Mouse (Mus musculus) granulocyte monocyte progenitor cell, adult 5-6 weeks (primary cell): Measurements from ENCODE around the gene Zfp871. TPM values are rescaled to one million over a fixed set of nuclear protein-coding genes. Genes with fewer than 3 reads are reported as not detected.
"Not testable (repeated sequence)": the region's sequence is repeated elsewhere in the genome, so short reads cannot be mapped to it uniquely, and the experiment has no call there.

Source experiments
- ATAC-seq: replicated peaks from 2 replicates; pipeline ENCODE4 v1.8.0; 2016; ENCODE audit warnings: mild to moderate bottlenecking, moderate TSS enrichment, inconsistent platforms; ENCODE audit not compliant: poor library complexity, severe bottlenecking
- total RNA-seq, 2 experiments: library from RNA; stranded (forward) in 1 of 2; stranded (reverse) in 1 of 2; fragments of 200-712, 200-1000 nt in 1 of 2; fragments of >200 nt in 1 of 2; fragmentation: Nextera tagmentation in 1 of 2; gene quantifications; 2 replicates each; pipeline ENCODE4 v1.2.3; 2014 to 2017

Gene Zfp871
- total RNA-seq, 2 experiments from 2014 or later = 17.7 to 57.1 TPM

GRCm38 (mm10) chr17:32741057-32741456 lies 47.0 kb downstream of the Zfp871 start:
- no peak for ATAC-seq

DNA sequence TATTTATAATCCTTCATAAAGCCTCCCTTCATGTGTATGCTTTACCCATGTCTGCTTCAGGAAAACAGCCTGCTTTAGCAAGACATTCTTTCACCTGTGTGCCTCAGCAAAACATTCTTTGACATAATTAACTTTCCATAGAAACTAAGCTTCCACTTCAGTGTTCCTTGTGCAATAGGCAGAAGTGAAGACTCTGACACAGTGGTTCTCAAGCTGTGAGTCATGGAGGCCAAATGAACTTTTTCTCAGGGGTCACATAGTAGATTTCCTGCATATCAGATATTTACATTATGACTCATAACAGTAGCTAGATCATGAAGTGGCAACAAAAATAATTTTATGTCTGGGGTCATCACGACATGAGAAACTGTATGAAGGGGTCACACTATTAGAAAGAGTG lies 49.7 kb downstream of the Zfp871 start:
- ATAC-seq = no peak

- ATAC-seq = no peak
These were observed 59.1 kb downstream of the Zfp871 start for GRCm38 (mm10) chr17:32729029-32729428.

DNA sequence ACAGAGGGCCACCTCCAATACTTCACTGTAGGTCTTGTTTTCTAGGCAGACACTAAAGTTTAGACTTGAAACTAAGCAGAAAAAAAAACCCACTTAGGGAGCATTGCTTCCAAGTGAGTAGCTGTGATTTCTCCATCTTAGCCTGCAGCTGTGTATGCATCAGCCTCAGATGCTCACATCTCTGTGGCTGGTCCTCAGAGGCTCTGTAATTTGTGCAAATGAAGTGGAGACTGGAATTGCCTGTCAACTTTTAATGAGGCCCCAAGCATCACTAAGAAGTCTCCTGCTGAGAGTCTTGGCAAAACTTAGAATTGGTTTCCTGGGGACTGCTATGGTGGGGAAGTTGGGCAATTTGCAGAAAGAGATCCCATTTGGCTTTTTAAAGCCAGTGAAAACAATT lies 61.7 kb downstream of the Zfp871 start:
- not testable (repeated sequence) for ATAC-seq

- ATAC-seq = no peak
These were observed 65.3 kb downstream of the Zfp871 start for GRCm38 (mm10) chr17:32722771-32723170.

DNA sequence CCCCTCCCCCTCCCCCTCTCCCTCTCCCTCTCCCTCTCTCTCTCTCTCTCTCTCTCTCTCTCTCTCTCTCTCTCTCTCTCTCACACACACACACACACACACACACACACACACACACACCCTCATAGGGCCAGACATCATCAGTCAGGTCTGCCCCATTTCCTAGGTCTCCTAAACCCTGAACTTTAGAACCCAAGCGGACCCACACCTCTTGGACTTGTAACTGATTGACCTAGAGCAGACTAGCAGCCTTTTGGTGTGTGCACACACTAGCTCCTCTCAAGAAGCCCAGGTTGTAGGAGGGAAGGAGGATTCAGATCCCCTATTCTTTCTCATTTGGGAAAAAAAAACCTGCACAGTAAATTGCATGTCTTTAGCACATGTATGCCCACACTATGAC lies 65.9 kb downstream of the Zfp871 start:
- ATAC-seq = not testable (repeated sequence)

Other genes with a start within 250 kb of the Zfp871 start
- gene Cyp4f37, start 167.0 kb downstream of the Zfp871 start, total RNA-seq (2014; fragmentation: Nextera tagmentation) = not detected in 2 replicates
- not detected in 2 replicates for gene Cyp4f37, start 167.0 kb downstream of the Zfp871 start, total RNA-seq (2017)
- not detected in 2 replicates for gene Cyp4f40, start 129.4 kb downstream of the Zfp871 start, total RNA-seq (2014; fragmentation: Nextera tagmentation)
- gene Cyp4f40, start 129.4 kb downstream of the Zfp871 start, total RNA-seq (2017) = not detected in 2 replicates
- not detected in 2 replicates for gene Cyp4f15, start 102.7 kb downstream of the Zfp871 start, total RNA-seq (2014; fragmentation: Nextera tagmentation)
- gene Cyp4f15, start 102.7 kb downstream of the Zfp871 start, total RNA-seq (2017) = not detected in 2 replicates
- not detected in 2 replicates for gene Zfp811, start 21.6 kb upstream of the Zfp871 start, total RNA-seq (2014; fragmentation: Nextera tagmentation)
- not detected in 2 replicates for gene Zfp811, start 21.6 kb upstream of the Zfp871 start, total RNA-seq (2017)
- gene Zfp799, start 42.0 kb upstream of the Zfp871 start, total RNA-seq (2014; fragmentation: Nextera tagmentation) = 10.1 and 18.5 TPM in 2 replicates
- 6.5 and 10.6 TPM in 2 replicates for gene Zfp799, start 42.0 kb upstream of the Zfp871 start, total RNA-seq (2017)
- 2.3 and 6.2 TPM in 2 replicates for gene Zfp870, start 103.4 kb upstream of the Zfp871 start, total RNA-seq (2014; fragmentation: Nextera tagmentation)
- 2.5 and 5.9 TPM in 2 replicates for gene Zfp870, start 103.4 kb upstream of the Zfp871 start, total RNA-seq (2017)
- not detected in 2 replicates for gene Cyp4f14, start 129.1 kb upstream of the Zfp871 start, total RNA-seq (2014; fragmentation: Nextera tagmentation)
- not detected in 2 replicates for gene Cyp4f14, start 129.1 kb upstream of the Zfp871 start, total RNA-seq (2017)
- 10.3 and 15.2 TPM in 2 replicates for gene Cyp4f13, start 159.1 kb upstream of the Zfp871 start, total RNA-seq (2014; fragmentation: Nextera tagmentation)
- 8.5 and 12.9 TPM in 2 replicates for gene Cyp4f13, start 159.1 kb upstream of the Zfp871 start, total RNA-seq (2017)
- gene Zfp472, start 177.5 kb upstream of the Zfp871 start, total RNA-seq (2014; fragmentation: Nextera tagmentation) = 9.7 and 15.5 TPM in 2 replicates
- gene Zfp472, start 177.5 kb upstream of the Zfp871 start, total RNA-seq (2017) = 15.9 and 19.6 TPM in 2 replicates
- 7.4 and 8.9 TPM in 2 replicates for gene Zfp952, start 204.8 kb upstream of the Zfp871 start, total RNA-seq (2014; fragmentation: Nextera tagmentation)
- gene Zfp952, start 204.8 kb upstream of the Zfp871 start, total RNA-seq (2017) = 10.3 and 10.9 TPM in 2 replicates
- 3.2 TPM in 2 replicates for gene Zfp763, start 245.1 kb upstream of the Zfp871 start, total RNA-seq (2014; fragmentation: Nextera tagmentation)
- 11.2 and 14.5 TPM in 2 replicates for gene Zfp763, start 245.1 kb upstream of the Zfp871 start, total RNA-seq (2017)